In genomic region chr5:36377456-36378369, GRCm38 (mm10) we compare ENCODE assay signal across 9 mouse cellular contexts. TPM values are rescaled to one million over a fixed set of nuclear protein-coding genes. Genes with fewer than 3 reads are reported as not detected.
DNase-seq lines count a peak whose midpoint lies in the region; ATAC-seq and TF ChIP-seq lines count a peak whose summit lies in the region.
"Had no signal": no experiment of that assay in that cellular context is flagged by ENCODE, and none has a peak within 500 bp of the region (broad histone marks: within the 10 kb centered on the region; RNA-seq: fewer than 3 reads in every experiment).

No protein-coding gene starts in this region.

- H3K4me2 ChIP-seq in lung, embryonic 14.5 days: no peak overlapping the region
- H3K4me2 ChIP-seq in midbrain, embryonic 11.5 days: no peak overlapping the region
- H3K4me2 ChIP-seq: neural tube, embryonic 13.5 days had no signal

- no peaks in the 10 kb centered on the region for H3K27me3 ChIP-seq in lung, embryonic 14.5 days (ENCODE audit: insufficient read depth, low read length)
- peaks cover 9% of the 10 kb centered on the region for H3K27me3 ChIP-seq in midbrain, embryonic 11.5 days (ENCODE audit: control insufficient read depth, insufficient read depth, low read length)
- H3K27me3 ChIP-seq: neural tube, embryonic 13.5 days had no signal

- H3K9me3 ChIP-seq in lung, embryonic 14.5 days (ENCODE audit: low read depth, low read length): no peaks in the 10 kb centered on the region
- H3K9me3 ChIP-seq in midbrain, embryonic 11.5 days (ENCODE audit: control insufficient read depth, low read length): no peaks in the 10 kb centered on the region
- H3K9me3 ChIP-seq: neural tube, embryonic 13.5 days had no signal

- no peaks in the 10 kb centered on the region for H3K36me3 ChIP-seq in lung, embryonic 14.5 days (ENCODE audit: insufficient read depth)
- no peaks in the 10 kb centered on the region for H3K36me3 ChIP-seq in midbrain, embryonic 11.5 days (ENCODE audit: control insufficient read depth, insufficient read depth, low read length)
- H3K36me3 ChIP-seq: neural tube, embryonic 13.5 days had no signal

- H3K27ac ChIP-seq in lung, embryonic 14.5 days (ENCODE audit: low read depth): no peak overlapping the region; the same call in 1 of the 2 replicates
- H3K27ac ChIP-seq in midbrain, embryonic 11.5 days (ENCODE audit: low read depth, low read length): no peak overlapping the region

- H3K4me3 ChIP-seq in lung, embryonic 14.5 days (ENCODE audit: low read depth, low read length): no peak overlapping the region
- no peak overlapping the region for H3K4me3 ChIP-seq in lung, adult 2 months (replicated peaks; ENCODE audit: extremely low read depth, low read depth, low read length)
- no peak overlapping the region for H3K4me3 ChIP-seq in midbrain, embryonic 11.5 days (ENCODE audit: low read depth, low read length)
- H3K4me3 ChIP-seq: neural tube, embryonic 13.5 days had no signal

- no peak for TF ChIP-seq CTCF in lung, embryonic 14.5 days (IDR thresholded peaks at IDR 0.05; ENCODE audit: low read depth)
- no peak for TF ChIP-seq CTCF in lung, adult 2 months (IDR thresholded peaks at IDR 0.05; ENCODE audit: insufficient read depth, low read length)

- ATAC-seq in lung, embryonic 14.5 days (ENCODE audit: insufficient read depth): peak; percentile 35; the same call in 1 of the 2 replicates
- ATAC-seq in midbrain, embryonic 11.5 days (ENCODE audit: low FRiP score): no peak

- H3K4me1 ChIP-seq in lung, embryonic 14.5 days (ENCODE audit: insufficient read depth): peaks cover 32% of the 10 kb centered on the region
- peaks cover 6% of the 10 kb centered on the region for H3K4me1 ChIP-seq in lung, adult 2 months (ENCODE audit: control insufficient read depth, insufficient read depth, low read length)
- H3K4me1 ChIP-seq in midbrain, embryonic 11.5 days (ENCODE audit: control insufficient read depth, insufficient read depth, low read length): peaks cover 25% of the 10 kb centered on the region

- TF ChIP-seq POLR2A in lung, adult 2 months (IDR thresholded peaks at IDR 0.05; ENCODE audit: borderline replicate concordance, extremely low read depth, low read depth, low read length): no peak

- 62% methylated on average over 8 of the region's 8 CpGs for WGBS in lung, embryonic 14.5 days
- 65% methylated on average over 8 of the region's 8 CpGs for WGBS in lung, adult 2 months
- 90% methylated on average over 8 of the region's 8 CpGs for WGBS in midbrain, embryonic 11.5 days

- no peak overlapping the region for H3K9ac ChIP-seq in lung, embryonic 14.5 days
- H3K9ac ChIP-seq in midbrain, embryonic 11.5 days (ENCODE audit: low read length): no peak overlapping the region
- H3K9ac ChIP-seq: neural tube, embryonic 13.5 days had no signal

- intact Hi-C loops in heart, postnatal 10 days (cut with DNase I): no loop called here

- peak; percentile 67 for DNase-seq in lung, embryonic 14.5 days
- no peak for DNase-seq in lung, adult 2 months
- DNase-seq in heart, postnatal 10 days: peak; percentile 82 to 84
- DNase-seq in lung, postnatal 4 days: peak; percentile 51 to 81
- peak; percentile 69 for DNase-seq in thymus, postnatal 4 days
- DNase-seq in midbrain, embryonic 11.5 days (ENCODE audit: low spot score, missing footprints): no peak
- no peak for DNase-seq in embryo, embryonic 9.5 days (ENCODE audit: extremely low spot score)
- no peak for DNase-seq in right cerebral cortex, postnatal 10 days (ENCODE audit: low spot score in 2 of 2)

RNA-seq across cellular contexts. Expression of gene Sorcs2, which starts 20.2 kb away (rescaled TPM):
- polyA plus RNA-seq in lung, embryonic 14.5 days (2014; fragmentation: Nextera tagmentation; extraction: Ambion mirVana): 17.5 and 20.6 TPM in 2 replicates
- 17.5 and 19.3 TPM in 2 replicates for polyA plus RNA-seq in lung, adult 2 months (2012; rRNA removed)
- total RNA-seq in heart, postnatal 10 days (2021): 10 to 100 TPM; 12.2 to 12.5 TPM
- 6.7 and 7.3 TPM in 2 replicates for polyA plus RNA-seq in midbrain, embryonic 11.5 days (2014; fragmentation: Nextera tagmentation; extraction: Ambion mirVana)

Comparison
In these comparisons a context has a peak if more than half of its experiments do, and no peak if none do; other contexts are left out.
1. DNase-seq: peak in lung, embryonic 14.5 days (single experiment), heart, postnatal 10 days (2 of 2), lung, postnatal 4 days (2 of 2) and thymus, postnatal 4 days (single experiment); none in lung, adult 2 months (single experiment), midbrain, embryonic 11.5 days (single experiment), embryo, embryonic 9.5 days (single experiment) and right cerebral cortex, postnatal 10 days (0 of 2).